Mouse (Mus musculus) lung, postnatal 0 days (tissue): ENCODE measurements around the gene Fam117a.

Experiments used
- CTCF ChIP-seq: IDR thresholded peaks from 2 replicates; pipeline ENCODE4 v1.5.1; 2016; ENCODE audit warnings: antibody characterized with exemption, mild to moderate bottlenecking
- EP300 ChIP-seq: IDR thresholded peaks from 2 replicates; pipeline ENCODE4 v1.6.1; 2016; ENCODE audit warnings: antibody characterized with exemption, mild to moderate bottlenecking, control low read depth

DNA sequence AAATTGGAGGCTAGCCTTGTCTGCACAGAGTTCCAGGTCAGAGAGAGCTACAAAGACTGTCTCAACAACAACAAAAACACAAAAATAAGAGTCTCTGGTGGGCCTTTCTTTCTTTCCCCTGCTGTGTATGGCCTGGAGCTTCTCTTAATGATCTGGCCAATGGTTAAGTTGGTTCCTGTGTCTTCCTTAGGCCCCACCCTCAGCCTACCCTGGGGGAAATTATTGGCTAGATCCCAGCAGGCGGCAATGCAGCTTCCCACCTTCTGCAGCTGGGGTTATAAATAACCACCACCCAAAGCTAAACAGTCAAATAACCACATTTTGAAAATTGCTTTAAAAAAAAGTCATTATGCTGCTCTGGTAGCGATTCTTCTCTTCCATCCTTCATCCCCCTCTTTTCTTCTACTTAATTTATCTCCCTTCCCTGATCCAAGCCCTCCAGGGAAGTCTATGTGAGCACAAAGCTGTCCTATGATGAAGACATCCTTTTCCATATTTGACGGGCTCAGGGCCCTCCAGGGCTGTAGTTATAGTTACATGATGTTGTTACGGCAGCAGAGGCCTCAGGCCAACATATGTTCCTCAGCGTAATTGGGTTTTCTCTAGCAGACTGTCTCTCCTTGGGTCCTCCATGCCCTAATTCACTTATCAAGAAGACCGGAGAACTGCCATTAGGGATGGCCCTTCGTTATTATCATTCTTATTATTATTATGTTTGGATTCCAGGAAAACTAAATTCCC lies 21.4 kb upstream of the Fam117a start:
- TF ChIP-seq EP300 (no peak), CTCF (no peak)
